In the genomic region with DNA sequence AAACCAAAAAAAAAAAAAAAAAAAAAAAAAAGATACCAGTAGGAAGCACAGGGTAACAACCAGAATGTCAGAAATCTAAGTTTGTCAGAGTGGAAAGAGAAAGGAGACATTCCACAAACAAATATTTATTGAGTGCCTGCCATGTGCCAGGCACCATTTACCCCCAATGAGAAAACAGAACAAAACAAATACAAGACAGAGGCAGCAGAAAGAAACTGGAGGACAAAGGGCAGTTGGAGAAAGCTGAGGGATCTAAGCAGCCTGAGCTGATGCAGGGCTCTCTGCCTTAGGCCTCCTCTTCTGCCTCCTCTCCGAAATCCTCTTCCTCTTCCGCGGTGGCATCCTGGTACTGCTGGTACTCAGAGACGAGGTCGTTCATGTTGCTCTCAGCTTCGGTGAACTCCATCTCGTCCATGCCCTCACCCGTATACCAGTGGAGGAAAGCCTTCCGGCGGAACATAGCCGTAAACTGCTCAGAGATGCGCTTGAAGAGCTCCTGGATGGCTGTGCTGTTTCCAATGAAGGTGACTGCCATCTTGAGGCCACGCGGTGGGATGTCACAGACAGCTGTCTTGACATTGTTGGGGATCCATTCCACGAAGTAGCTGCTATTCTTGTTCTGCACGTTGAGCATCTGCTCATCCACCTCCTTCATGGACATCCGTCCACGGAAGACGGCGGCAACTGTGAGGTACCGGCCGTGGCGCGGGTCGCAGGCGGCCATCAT, we compare ENCODE assay signal across 8 mouse cellular contexts. TPM values are rescaled to one million over a fixed set of nuclear protein-coding genes. Genes with fewer than 3 reads are reported as not detected.
DNase-seq lines count a peak whose midpoint lies in the region; ATAC-seq lines count a peak whose summit lies in the region.

No protein-coding gene starts in this region.

- H3K4me3 ChIP-seq in heart, embryonic 11.5 days (ENCODE audit: low read depth, low read length), result peak overlapping the region; percentile 90
- H3K4me3 ChIP-seq in intestine, embryonic 14.5 days (ENCODE audit: low read depth, low read length), result peak overlapping the region; percentile 69
- H3K4me3 ChIP-seq in midbrain, embryonic 15.5 days, result peak overlapping the region; percentile 96

- peak overlapping the region; percentile 46 for H3K9ac ChIP-seq in heart, embryonic 11.5 days (ENCODE audit: low read depth, low read length)
- H3K9ac ChIP-seq in intestine, embryonic 14.5 days (ENCODE audit: low read length), result peak overlapping the region; percentile 92
- H3K9ac ChIP-seq in midbrain, embryonic 15.5 days, result peak overlapping the region; percentile 4

- peaks cover 41% of the 10 kb centered on the region for H3K36me3 ChIP-seq in heart, embryonic 11.5 days (ENCODE audit: control insufficient read depth, insufficient read depth, low read length)
- peaks cover 45% of the 10 kb centered on the region for H3K36me3 ChIP-seq in intestine, embryonic 14.5 days (ENCODE audit: control insufficient read depth, insufficient read depth, low read length)
- peaks cover 28% of the 10 kb centered on the region for H3K36me3 ChIP-seq in midbrain, embryonic 15.5 days (replicated peaks)

- no peaks in the 10 kb centered on the region for H3K27me3 ChIP-seq in heart, embryonic 11.5 days (ENCODE audit: control insufficient read depth, insufficient read depth, low read length)
- no peaks in the 10 kb centered on the region for H3K27me3 ChIP-seq in intestine, embryonic 14.5 days (replicated peaks; ENCODE audit: control insufficient read depth, insufficient read depth, low read length)
- no peaks in the 10 kb centered on the region for H3K27me3 ChIP-seq in midbrain, embryonic 15.5 days (replicated peaks)

- no peak for ATAC-seq in heart, embryonic 11.5 days (replicated peaks; ENCODE audit: insufficient number of reproducible peaks, low FRiP score, low TSS enrichment)
- ATAC-seq in intestine, embryonic 14.5 days (replicated peaks; ENCODE audit: low FRiP score, low TSS enrichment, low read depth), result no peak
- ATAC-seq in midbrain, embryonic 15.5 days (replicated peaks), result no peak

- H3K4me1 ChIP-seq in heart, embryonic 11.5 days (ENCODE audit: control insufficient read depth, insufficient read depth, low read length), result peaks cover 19% of the 10 kb centered on the region
- peaks cover 37% of the 10 kb centered on the region for H3K4me1 ChIP-seq in intestine, embryonic 14.5 days (replicated peaks; ENCODE audit: control insufficient read depth, insufficient read depth, low read length)
- H3K4me1 ChIP-seq in midbrain, embryonic 15.5 days, result peaks cover 46% of the 10 kb centered on the region

- H3K4me2 ChIP-seq in heart, embryonic 11.5 days, result peak overlapping the region; percentile 75
- peak overlapping the region; percentile 90 for H3K4me2 ChIP-seq in intestine, embryonic 14.5 days (ENCODE audit: low read length)
- peak overlapping the region; percentile 57 for H3K4me2 ChIP-seq in midbrain, embryonic 15.5 days

- H3K9me3 ChIP-seq in heart, embryonic 11.5 days (replicated peaks; ENCODE audit: control insufficient read depth, low read length), result no peaks in the 10 kb centered on the region
- no peaks in the 10 kb centered on the region for H3K9me3 ChIP-seq in intestine, embryonic 14.5 days (ENCODE audit: control insufficient read depth, low read length)
- no peaks in the 10 kb centered on the region for H3K9me3 ChIP-seq in midbrain, embryonic 15.5 days

- WGBS in heart, embryonic 11.5 days (ENCODE audit: insufficient replicate concordance), result 80% methylated on average over 26 of the region's 26 CpGs
- 73% methylated on average over 26 of the region's 26 CpGs for WGBS in intestine, embryonic 14.5 days
- WGBS in midbrain, embryonic 15.5 days, result 73% methylated on average over 26 of the region's 26 CpGs

- peak overlapping the region; percentile 41 for H3K27ac ChIP-seq in heart, embryonic 11.5 days (ENCODE audit: low read depth, low read length)
- no peak overlapping the region for H3K27ac ChIP-seq in intestine, embryonic 14.5 days (ENCODE audit: low read depth)
- peak overlapping the region; percentile 28; the same call in 1 of the 2 replicates for H3K27ac ChIP-seq in midbrain, embryonic 15.5 days

- intact Hi-C loops in heart, postnatal 10 days (cut with DNase I), result loop anchor here (5.0 kb wide), 1 partner anchor 157 kb away; no protein-coding TSS in a partner anchor

- no peak for DNase-seq in heart, postnatal 10 days
- DNase-seq in 3T3-L1 (ENCODE audit: low read depth, low spot score), result peak; percentile 55
- DNase-seq in brain, adult 2 months (ENCODE audit: low read depth, low spot score), result peak; percentile 76
- no peak for DNase-seq in intestine, embryonic 14.5 days (ENCODE audit: low spot score)
- DNase-seq in c-Kit-positive CD71-positive TER-119-positive erythroid progenitor cells, embryonic 14.5 days (ENCODE audit: low spot score), result no peak
- DNase-seq in right cerebral cortex, postnatal 4 days, result no peak

RNA-seq across cellular contexts. Expression of a gene that starts 3.2 kb away (rescaled TPM):
- 855 and 931 TPM in 2 replicates for polyA plus RNA-seq in heart, embryonic 11.5 days (2014; fragmentation: Nextera tagmentation; extraction: Ambion mirVana)
- total RNA-seq in heart, postnatal 10 days (2021), result 100 to 1,000 TPM; 358 to 363 TPM
- 923 and 1,006 TPM in 2 replicates for polyA plus RNA-seq in intestine, embryonic 14.5 days (2014; fragmentation: Nextera tagmentation; extraction: Ambion mirVana)
- polyA plus RNA-seq in midbrain, embryonic 15.5 days (2015; fragmentation: Nextera tagmentation; extraction: Ambion mirVana), result 1,854 and 1,858 TPM in 2 replicates

RNA-seq across cellular contexts. Expression of a gene that starts 6.5 kb away (rescaled TPM):
- 19.0 and 19.5 TPM in 2 replicates for polyA plus RNA-seq in heart, embryonic 11.5 days (2014; fragmentation: Nextera tagmentation; extraction: Ambion mirVana)
- 10 to 100 TPM; 20.4 to 22.1 TPM for total RNA-seq in heart, postnatal 10 days (2021)
- 16.6 and 17.8 TPM in 2 replicates for polyA plus RNA-seq in intestine, embryonic 14.5 days (2014; fragmentation: Nextera tagmentation; extraction: Ambion mirVana)
- polyA plus RNA-seq in midbrain, embryonic 15.5 days (2015; fragmentation: Nextera tagmentation; extraction: Ambion mirVana), result 9.0 and 10.7 TPM in 2 replicates

RNA-seq across cellular contexts. Expression of a gene that starts 11.8 kb away (rescaled TPM):
- 71.3 and 74.0 TPM in 2 replicates for polyA plus RNA-seq in heart, embryonic 11.5 days (2014; fragmentation: Nextera tagmentation; extraction: Ambion mirVana)
- total RNA-seq in heart, postnatal 10 days (2021), result 100 to 1,000 TPM; 114 to 124 TPM
- 42.5 and 48.5 TPM in 2 replicates for polyA plus RNA-seq in intestine, embryonic 14.5 days (2014; fragmentation: Nextera tagmentation; extraction: Ambion mirVana)
- polyA plus RNA-seq in midbrain, embryonic 15.5 days (2015; fragmentation: Nextera tagmentation; extraction: Ambion mirVana), result 86.8 and 98.0 TPM in 2 replicates

RNA-seq across cellular contexts. Expression of a gene that starts 13.4 kb away (rescaled TPM):
- polyA plus RNA-seq in heart, embryonic 11.5 days (2014; fragmentation: Nextera tagmentation; extraction: Ambion mirVana), result 13.2 and 17.0 TPM in 2 replicates
- total RNA-seq in heart, postnatal 10 days (2021), result 10 to 100 TPM; 18.7 to 25.9 TPM
- 4.4 and 5.1 TPM in 2 replicates for polyA plus RNA-seq in intestine, embryonic 14.5 days (2014; fragmentation: Nextera tagmentation; extraction: Ambion mirVana)
- 9.7 and 9.9 TPM in 2 replicates for polyA plus RNA-seq in midbrain, embryonic 15.5 days (2015; fragmentation: Nextera tagmentation; extraction: Ambion mirVana)

RNA-seq across cellular contexts. Expression of a gene that starts 26.3 kb away (rescaled TPM):
- 44.5 and 48.1 TPM in 2 replicates for polyA plus RNA-seq in heart, embryonic 11.5 days (2014; fragmentation: Nextera tagmentation; extraction: Ambion mirVana)
- total RNA-seq in heart, postnatal 10 days (2021), result 10 to 100 TPM; 12.6 to 13.5 TPM
- 62.6 and 69.3 TPM in 2 replicates for polyA plus RNA-seq in intestine, embryonic 14.5 days (2014; fragmentation: Nextera tagmentation; extraction: Ambion mirVana)
- polyA plus RNA-seq in midbrain, embryonic 15.5 days (2015; fragmentation: Nextera tagmentation; extraction: Ambion mirVana), result 18.6 and 18.9 TPM in 2 replicates

Comparison
In these comparisons a context has a peak if more than half of its experiments do, and no peak if none do; other contexts are left out.
1. H3K9ac ChIP-seq: peak in every context shown above with its lines; median percentile 92 in intestine, embryonic 14.5 days; 46 in heart, embryonic 11.5 days; 4 in midbrain, embryonic 15.5 days.
2. DNase-seq: peak in 3T3-L1 (single experiment) and brain, adult 2 months (single experiment); none in heart, postnatal 10 days (0 of 2), intestine, embryonic 14.5 days (single experiment), c-Kit-positive CD71-positive TER-119-positive erythroid progenitor cells, embryonic 14.5 days (single experiment) and right cerebral cortex, postnatal 4 days (single experiment).
3. Peak in every context shown above with its lines, with median percentiles within 50 percentile points of each other: H3K4me2 ChIP-seq and H3K4me3 ChIP-seq.